Mouse (Mus musculus) liver, embryonic 14.5 days (tissue): ENCODE results near the gene Gm10912.

Experiments
- CTCF ChIP-seq: IDR thresholded peaks from 2 replicates; pipeline ENCODE4 v1.5.1; 2016; ENCODE audit warnings: antibody characterized with exemption, low read depth, control low read depth
- EP300 ChIP-seq: IDR thresholded peaks from 2 replicates; pipeline ENCODE4 v1.6.1; 2016; ENCODE audit warnings: antibody characterized with exemption, low read depth

GRCm38 (mm10) chr2:104058954-104059353, 6.7 kb upstream of the Gm10912 start:
- TF ChIP-seq CTCF (no peak), EP300 (no peak)
